Mouse (Mus musculus): ENCODE data around the gene Pdcd10. TPM values are rescaled to one million over a fixed set of nuclear protein-coding genes. Genes with fewer than 3 reads are reported as not detected.

Pdcd10 gene
- total RNA-seq, 1 experiment from 2014 or later, result 204 TPM

GRCm38 (mm10) chr3:75482056-75482455 lies 74.6 kb downstream of the Pdcd10 start, which contains the start of gene Wdr49:
Gene Wdr49, minus strand, starts transcription at chr3:75482156.
- ATAC-seq (ENCODE audit: extremely low read depth, insufficient number of reproducible peaks, low FRiP score, poor library complexity, severe bottlenecking), result no peak

- ATAC-seq (ENCODE audit: extremely low read depth, insufficient number of reproducible peaks, low FRiP score, poor library complexity, severe bottlenecking), result no peak
Observed at GRCm38 (mm10) chr3:75475106-75475505, 81.5 kb downstream of the Pdcd10 start.

- no peak for ATAC-seq (ENCODE audit: extremely low read depth, insufficient number of reproducible peaks, low FRiP score, poor library complexity, severe bottlenecking)
Observed at GRCm38 (mm10) chr3:75474657-75475056, 82.0 kb downstream of the Pdcd10 start.

GRCm38 (mm10) chr3:75468154-75468553 lies 88.5 kb downstream of the Pdcd10 start:
- no peak for ATAC-seq (ENCODE audit: extremely low read depth, insufficient number of reproducible peaks, low FRiP score, poor library complexity, severe bottlenecking)

Other genes with a start within 250 kb of the Pdcd10 start
- 0.35 and 0.86 TPM in 2 replicates for gene Wdr49, start 74.7 kb downstream of the Pdcd10 start, total RNA-seq (2017)
- gene Serpini1, start 691 bp upstream of the Pdcd10 start, total RNA-seq (2017), result 9.6 and 11.9 TPM in 2 replicates
- gene Gm29133, start 191.3 kb upstream of the Pdcd10 start, total RNA-seq (2017), result not detected in 2 replicates

Measured in neutrophil, adult 5-6 weeks (primary cell).